ENCODE assay signal across 18 mouse cellular contexts in the genomic region with DNA sequence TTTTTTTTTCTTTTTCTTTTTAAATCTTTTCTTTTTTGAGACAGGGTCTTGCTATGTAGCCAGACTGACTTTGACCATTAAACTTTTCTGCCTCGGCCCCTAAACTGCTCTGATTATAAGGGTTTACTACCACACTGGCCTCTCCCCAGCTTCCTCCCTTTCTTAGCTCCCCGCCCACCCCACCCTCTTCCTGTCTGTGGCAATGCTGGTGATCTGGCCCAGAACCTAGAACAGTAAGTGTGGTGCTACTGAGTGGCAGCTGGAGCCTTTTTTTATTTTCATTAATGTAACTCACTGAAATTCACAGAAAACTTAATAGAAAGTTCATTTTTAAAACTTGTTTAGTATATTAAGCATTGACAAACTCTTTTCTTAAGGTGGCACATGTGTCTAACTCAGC. TPM values are rescaled to one million over a fixed set of nuclear protein-coding genes. Genes with fewer than 3 reads are reported as not detected.
DNase-seq lines count a peak whose midpoint lies in the region; ATAC-seq and TF ChIP-seq lines count a peak whose summit lies in the region.
"Had no signal": no experiment of that assay in that cellular context is flagged by ENCODE, and none has a peak within 500 bp of the region (broad histone marks: within the 10 kb centered on the region; RNA-seq: fewer than 3 reads in every experiment).

No protein-coding gene starts in this region.

- intact Hi-C loops in heart, adult 2 months (cut with DNase I): no loop called here
- intact Hi-C loops in heart, postnatal 25 days (cut with DNase I): no loop called here

- 51% methylated on average over 2 of the region's 2 CpGs for WGBS in heart, adult 2 months

- H3K4me3 ChIP-seq in heart, adult 2 months: no peak overlapping the region
- H3K4me3 ChIP-seq: embryonic facial prominence, embryonic 10.5 days; forebrain, embryonic 13.5 days; hindbrain, embryonic 15.5 days; left cerebral cortex, adult 2 months; limb, embryonic 12.5 days; neural tube, embryonic 12.5 days had no signal

- TF ChIP-seq CTCF in heart, adult 2 months (IDR thresholded peaks at IDR 0.05): no peak

- peaks cover 2% of the 10 kb centered on the region for H3K4me1 ChIP-seq in heart, adult 2 months (ENCODE audit: control insufficient read depth, insufficient read depth, low read length)
- H3K4me1 ChIP-seq: hindbrain, embryonic 15.5 days; limb, embryonic 12.5 days; neural tube, embryonic 12.5 days had no signal

- H3K27ac ChIP-seq in heart, adult 2 months: peak overlapping the region; percentile 78
- H3K27ac ChIP-seq: embryonic facial prominence, embryonic 10.5 days; forebrain, embryonic 13.5 days; hindbrain, embryonic 15.5 days; limb, embryonic 12.5 days; neural tube, embryonic 12.5 days had no signal

- TF ChIP-seq POLR2A in heart, adult 2 months (IDR thresholded peaks at IDR 0.05; ENCODE audit: insufficient read depth, low read depth, low read length): no peak

- no peak for TF ChIP-seq EP300 in heart, adult 2 months (IDR thresholded peaks at IDR 0.05; ENCODE audit: insufficient read depth, low read depth, low read length)

- H3K27me3 ChIP-seq in heart, adult 2 months (ENCODE audit: control insufficient read depth, insufficient read depth, low read length): no peaks in the 10 kb centered on the region
- H3K27me3 ChIP-seq: forebrain, embryonic 13.5 days; hindbrain, embryonic 15.5 days; limb, embryonic 12.5 days; neural tube, embryonic 12.5 days had no signal

- no peak for DNase-seq in heart, adult 2 months
- DNase-seq in heart, postnatal 25 days (ENCODE audit: low spot score): no peak
- peak; percentile 25 for DNase-seq in lung, postnatal 14 days
- DNase-seq in lung, postnatal 25 days (ENCODE audit: low spot score): no peak
- DNase-seq in cerebellum, adult 8-10 months: no peak
- DNase-seq in left cerebral cortex, adult 8-10 months (ENCODE audit: low spot score in 2 of 2): no peak
- DNase-seq in frontal cortex, postnatal 36 days (ENCODE audit: low spot score in 2 of 2): no peak
- DNase-seq: cerebellum, postnatal 25 days; heart, postnatal 10 days; kidney, postnatal 10 days had no signal

- no peak overlapping the region for H3K9ac ChIP-seq in heart, adult 2 months (ENCODE audit: low read depth, low read length)
- H3K9ac ChIP-seq: forebrain, embryonic 13.5 days; hindbrain, embryonic 15.5 days; limb, embryonic 12.5 days; neural tube, embryonic 12.5 days had no signal

- no peaks in the 10 kb centered on the region for H3K79me2 ChIP-seq in heart, adult 2 months (replicated peaks; ENCODE audit: control insufficient read depth, insufficient read depth, low read length)

- H3K36me3 ChIP-seq in heart, adult 2 months (ENCODE audit: control insufficient read depth, insufficient read depth, low read length): peaks cover 3% of the 10 kb centered on the region; the same call in 1 of the 2 replicates

- peak; percentile 80 for ATAC-seq in granulocyte monocyte progenitor cell, adult 5-6 weeks (replicated peaks; ENCODE audit: poor library complexity, severe bottlenecking)
- ATAC-seq: forebrain, embryonic 13.5 days; intestine, postnatal 0 days had no signal

RNA-seq across cellular contexts. Expression of gene Nudt17, which starts 7.5 kb away (rescaled TPM):
- total RNA-seq in heart, adult 2 months (2021): 1 to 10 TPM; 2.6 to 3.1 TPM
- 4.8 and 5.0 TPM in 2 replicates for polyA plus RNA-seq in heart, adult 2 months (2012; rRNA removed)
- total RNA-seq in heart, postnatal 25 days (2021): 1 to 10 TPM; 2.3 to 3.2 TPM
- total RNA-seq in granulocyte monocyte progenitor cell, adult 5-6 weeks (2014; fragmentation: Nextera tagmentation): not detected in 2 replicates
- total RNA-seq in granulocyte monocyte progenitor cell, adult 5-6 weeks (2017): 0.31 TPM in 1 of 2 replicates, not detected in the other
- 10 to 100 TPM in 2 of 4 experiments, 1 to 10 TPM in 2; 8.6 to 11.8 (median 10.0) TPM for total RNA-seq in left cerebral cortex, adult 8-10 months (2022)

RNA-seq across cellular contexts. Expression of gene Polr3c, which starts 11.6 kb away (rescaled TPM):
- 10 to 100 TPM; 22.4 to 24.4 TPM for total RNA-seq in heart, adult 2 months (2021)
- polyA plus RNA-seq in heart, adult 2 months (2012; rRNA removed): 21.2 and 33.5 TPM in 2 replicates
- total RNA-seq in heart, postnatal 25 days (2021): 10 to 100 TPM; 23.1 to 25.2 TPM
- total RNA-seq in granulocyte monocyte progenitor cell, adult 5-6 weeks (2014; fragmentation: Nextera tagmentation): 30.8 and 38.8 TPM in 2 replicates
- total RNA-seq in granulocyte monocyte progenitor cell, adult 5-6 weeks (2017): 22.4 and 22.5 TPM in 2 replicates
- 10 to 100 TPM; 24.2 to 27.6 (median 26.6) TPM for total RNA-seq in left cerebral cortex, adult 8-10 months (2022)

RNA-seq across cellular contexts. Expression of gene Rnf115, which starts 11.6 kb away (rescaled TPM):
- total RNA-seq in heart, adult 2 months (2021): 10 to 100 TPM; 22.6 to 25.4 TPM
- polyA plus RNA-seq in heart, adult 2 months (2012; rRNA removed): 11.4 and 19.7 TPM in 2 replicates
- 10 to 100 TPM; 22.8 to 23.3 TPM for total RNA-seq in heart, postnatal 25 days (2021)
- 41.1 and 65.6 TPM in 2 replicates for total RNA-seq in granulocyte monocyte progenitor cell, adult 5-6 weeks (2014; fragmentation: Nextera tagmentation)
- 55.3 and 71.5 TPM in 2 replicates for total RNA-seq in granulocyte monocyte progenitor cell, adult 5-6 weeks (2017)
- total RNA-seq in left cerebral cortex, adult 8-10 months (2022): 10 to 100 TPM; 62.4 to 66.4 (median 64.4) TPM

RNA-seq across cellular contexts. Expression of gene Pias3, which starts 19.7 kb away (rescaled TPM):
- total RNA-seq in heart, adult 2 months (2021): 10 to 100 TPM; 10.3 to 11.7 TPM
- 20.6 and 20.7 TPM in 2 replicates for polyA plus RNA-seq in heart, adult 2 months (2012; rRNA removed)
- total RNA-seq in heart, postnatal 25 days (2021): 10 to 100 TPM; 14.0 to 17.5 TPM
- total RNA-seq in granulocyte monocyte progenitor cell, adult 5-6 weeks (2014; fragmentation: Nextera tagmentation): 8.1 and 14.4 TPM in 2 replicates
- total RNA-seq in granulocyte monocyte progenitor cell, adult 5-6 weeks (2017): 3.3 and 8.2 TPM in 2 replicates
- total RNA-seq in left cerebral cortex, adult 8-10 months (2022): 10 to 100 TPM; 26.0 to 38.9 (median 31.5) TPM

RNA-seq across cellular contexts. Expression of gene Ankrd35, which starts 45.9 kb away (rescaled TPM):
- total RNA-seq in heart, adult 2 months (2021): 1 to 10 TPM in 1 of 2 experiments, under 1 TPM in 1; 0.80 to 1.2 TPM
- 1.2 and 1.5 TPM in 2 replicates for polyA plus RNA-seq in heart, adult 2 months (2012; rRNA removed)
- total RNA-seq in heart, postnatal 25 days (2021): under 1 TPM; 0.60 to 0.95 TPM
- not detected in 2 replicates for total RNA-seq in granulocyte monocyte progenitor cell, adult 5-6 weeks (2014; fragmentation: Nextera tagmentation)
- total RNA-seq in granulocyte monocyte progenitor cell, adult 5-6 weeks (2017): not detected in 2 replicates
- total RNA-seq in left cerebral cortex, adult 8-10 months (2022): 1 to 10 TPM; 7.2 to 9.0 (median 8.6) TPM
